Mouse (Mus musculus) urinary bladder, adult 2 months (tissue): ENCODE measurements around the gene Lrit2. TPM values are rescaled to one million over a fixed set of nuclear protein-coding genes. Genes with fewer than 3 reads are reported as not detected.

Experiments
- DNase-seq: peaks from one replicate; pipeline ENCODE4 v3.0.0; 2022; ENCODE audit warnings: low spot score
- polyA plus RNA-seq: library from polyadenylated mRNA; depleted of rRNA; stranded (reverse); fragments of >200 nt; gene quantifications from 2 replicates; pipeline ENCODE4 v1.2.3, GENCODE M21; 2012; rRNA removed

The Lrit2 gene
- polyA plus RNA-seq: not detected in 2 replicates

DNA sequence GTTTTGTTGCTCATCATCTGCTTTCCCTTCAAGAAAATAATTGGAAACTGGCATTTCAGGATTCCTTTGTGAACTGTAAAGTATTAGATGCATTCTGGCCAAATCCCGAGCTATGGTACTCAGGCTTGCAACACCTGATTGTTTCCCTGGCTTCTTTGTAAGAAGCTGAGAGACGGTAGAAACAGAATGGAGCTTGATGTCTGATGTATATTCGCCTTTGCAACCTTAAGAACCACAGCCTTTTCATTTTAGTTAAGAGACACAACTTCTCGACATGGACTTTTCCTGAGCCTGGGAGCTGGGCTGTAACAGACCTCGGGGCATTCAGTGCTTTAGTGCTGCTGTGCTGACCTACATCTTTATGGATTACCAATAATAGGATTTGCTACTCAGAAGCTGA is at the start of gene Lrit2:
Lrit2 (plus strand) TSS at position 301 of the 400 bp plus-strand sequence.
- DNase-seq: no peak

- DNase-seq: no peak
Observed at GRCm38 (mm10) chr14:37027248-37027933, 40.3 kb upstream of the Lrit2 start.

GRCm38 (mm10) chr14:37027951-37028350 is 39.8 kb upstream of the Lrit2 start:
- DNase-seq: no peak

GRCm38 (mm10) chr14:37028555-37028954 is 39.2 kb upstream of the Lrit2 start:
- no peak for DNase-seq

DNA sequence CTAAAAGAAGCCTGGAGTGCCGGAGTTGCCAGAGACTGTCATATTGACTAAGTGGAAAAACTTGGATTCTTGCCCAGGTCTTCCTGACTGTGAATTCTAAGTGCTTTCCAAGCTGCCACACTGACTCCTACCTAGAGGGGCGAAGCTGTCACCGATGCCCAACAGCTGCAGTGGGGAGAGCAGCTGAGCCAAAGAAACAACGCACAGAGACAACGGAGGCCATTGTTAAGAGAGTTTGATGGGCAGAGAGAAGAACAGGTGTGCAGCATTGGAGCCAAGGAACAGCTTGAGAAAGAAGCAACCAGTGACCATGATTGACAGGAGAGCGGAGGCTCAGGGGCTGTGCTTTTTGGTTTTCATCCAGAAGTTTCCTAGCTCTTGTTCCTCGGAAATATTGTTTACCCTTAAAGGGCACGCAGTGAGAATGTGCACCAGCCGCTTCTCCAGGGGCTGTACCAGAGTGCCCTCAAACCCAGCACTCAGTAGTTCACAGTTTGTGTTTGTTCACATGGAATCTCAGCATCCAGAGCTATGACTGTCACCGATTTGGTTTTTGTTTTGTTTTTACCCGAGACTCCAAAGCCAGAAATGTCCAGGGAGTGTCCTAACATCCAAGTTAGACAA is 35.1 kb upstream of the Lrit2 start:
- no peak for DNase-seq

DNA sequence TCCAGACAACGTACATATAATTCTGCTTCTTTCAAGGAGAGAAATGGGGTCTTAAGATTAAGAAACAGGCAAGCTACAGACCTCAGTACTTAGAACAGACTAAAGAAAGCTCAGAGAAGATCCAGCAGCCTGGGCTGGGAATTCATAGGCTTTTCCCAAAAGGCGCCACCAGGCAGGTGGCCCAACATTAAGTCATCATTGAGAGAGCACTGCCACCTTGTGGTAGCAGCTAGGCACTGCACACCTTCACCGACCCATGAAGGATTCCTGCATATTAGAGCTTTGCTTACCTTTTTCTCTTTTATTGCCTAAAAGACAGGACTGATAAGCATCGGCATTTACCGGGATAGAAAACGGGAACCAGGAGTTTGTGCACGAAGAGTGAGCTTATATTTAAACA is 34.5 kb upstream of the Lrit2 start:
- DNase-seq: peak; percentile 29

GRCm38 (mm10) chr14:37034432-37034831 is 33.3 kb upstream of the Lrit2 start:
- DNase-seq: no peak

DNA sequence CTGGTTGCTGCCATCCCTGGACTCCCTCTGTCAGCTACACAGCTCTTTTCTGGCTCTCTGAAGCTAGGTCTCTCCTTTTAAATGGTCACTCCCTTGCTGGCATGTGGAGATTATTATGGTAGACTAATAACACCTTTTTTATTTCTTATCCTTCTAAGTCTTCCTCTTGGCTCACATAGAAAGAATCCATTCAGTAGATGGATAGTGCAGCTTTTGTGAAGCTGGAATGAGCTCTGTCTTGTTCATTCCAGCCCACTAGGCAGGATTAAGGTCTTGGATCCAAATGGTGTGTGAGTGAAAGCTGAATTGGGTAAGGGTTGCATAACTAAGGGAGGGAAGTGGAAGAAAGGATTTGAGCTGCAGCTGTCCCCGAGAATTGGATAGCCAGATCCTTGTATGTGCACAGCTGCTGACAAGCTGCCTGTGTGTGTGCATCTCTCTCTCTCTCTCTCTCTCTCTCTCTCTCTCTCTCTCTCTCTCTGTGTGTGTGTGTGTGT is 18.8 kb upstream of the Lrit2 start, which contains the start of gene Rgr:
Rgr (minus strand) TSS at position 51 of the 497 bp plus-strand sequence.
- DNase-seq: no peak

DNA sequence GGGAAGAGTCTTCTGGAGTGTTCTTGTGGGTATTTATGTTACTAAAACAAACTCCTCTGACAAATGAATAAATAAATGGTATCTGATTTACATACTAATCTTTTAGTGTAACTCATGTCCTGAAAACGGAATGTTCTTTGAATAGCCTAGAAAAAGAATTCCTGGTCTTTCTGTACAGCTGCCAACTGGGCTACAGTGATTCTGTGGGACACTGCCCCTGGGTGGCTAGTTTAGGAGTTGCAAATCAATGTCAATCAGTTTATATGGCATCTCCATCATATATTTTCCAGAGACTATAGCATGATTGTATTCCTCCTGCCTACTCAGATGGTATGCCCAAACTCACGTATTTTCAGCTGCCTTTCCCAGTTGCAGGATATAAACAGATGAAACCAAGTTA is 2.9 kb upstream of the Lrit2 start:
- DNase-seq: no peak

DNA sequence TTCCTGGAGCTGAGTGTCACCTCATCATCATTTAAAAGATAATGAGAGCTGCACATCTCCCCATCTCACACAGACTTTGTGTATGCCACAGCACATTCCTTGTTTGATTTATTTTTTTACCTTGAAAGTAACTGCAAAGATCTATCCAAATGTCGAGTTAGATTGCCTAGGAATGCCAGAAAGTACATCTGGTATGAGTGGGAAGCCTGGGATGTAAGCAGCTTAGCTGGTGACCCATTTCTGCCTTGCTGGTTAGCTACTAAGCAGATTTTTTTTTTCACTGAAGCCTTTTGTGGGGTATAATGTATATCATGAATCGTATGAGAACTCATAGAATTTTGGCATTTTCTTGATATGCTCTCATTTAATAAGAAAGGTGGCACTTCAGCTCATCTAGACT is 1.1 kb upstream of the Lrit2 start:
- DNase-seq: no peak

GRCm38 (mm10) chr14:37068516-37068915 is 787 bp downstream of the Lrit2 start:
- no peak for DNase-seq

DNA sequence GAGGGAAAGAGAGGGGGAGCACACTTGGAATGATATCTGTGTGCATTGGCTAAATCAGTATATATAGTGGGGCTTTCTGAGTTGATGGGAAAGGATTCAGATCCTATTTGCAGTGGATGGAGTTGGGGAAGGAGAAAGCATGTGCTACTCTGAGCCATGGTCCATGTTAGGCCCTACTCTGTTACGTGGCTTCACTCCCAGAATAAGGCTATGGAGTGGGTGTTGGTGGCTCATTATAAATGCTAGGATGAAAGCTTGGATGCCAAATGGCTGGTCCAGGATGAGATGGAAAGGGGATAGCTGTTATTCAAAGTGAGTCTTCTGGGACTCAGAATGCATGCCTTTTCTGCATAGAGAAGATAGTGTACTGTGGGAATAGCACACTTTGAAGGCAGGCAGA is 13.0 kb downstream of the Lrit2 start:
- DNase-seq: no peak

- DNase-seq: no peak
Observed at GRCm38 (mm10) chr14:37083755-37084154, 16.0 kb downstream of the Lrit2 start.

GRCm38 (mm10) chr14:37094436-37094835 is 26.7 kb downstream of the Lrit2 start:
- DNase-seq: no peak

DNA sequence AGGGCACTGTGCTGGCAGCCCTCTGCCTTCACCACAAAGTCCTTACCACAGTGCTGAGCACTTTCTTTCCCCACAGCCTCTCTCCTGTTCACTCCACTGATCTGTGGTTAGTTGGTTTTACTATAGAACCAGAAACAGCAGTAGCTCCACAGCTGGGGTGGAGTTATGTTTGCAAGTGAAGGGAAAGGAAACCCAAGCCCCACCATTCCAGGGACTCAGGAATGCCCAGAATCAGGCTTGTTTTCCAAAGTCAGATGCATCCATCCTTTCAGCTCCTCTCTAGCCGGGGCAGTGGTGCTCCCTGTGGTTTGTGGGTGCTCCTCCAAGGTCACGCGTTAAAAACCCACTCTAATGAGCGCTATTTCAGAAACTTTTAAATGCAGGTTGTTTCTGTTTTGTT is 27.8 kb downstream of the Lrit2 start:
- no peak for DNase-seq

DNA sequence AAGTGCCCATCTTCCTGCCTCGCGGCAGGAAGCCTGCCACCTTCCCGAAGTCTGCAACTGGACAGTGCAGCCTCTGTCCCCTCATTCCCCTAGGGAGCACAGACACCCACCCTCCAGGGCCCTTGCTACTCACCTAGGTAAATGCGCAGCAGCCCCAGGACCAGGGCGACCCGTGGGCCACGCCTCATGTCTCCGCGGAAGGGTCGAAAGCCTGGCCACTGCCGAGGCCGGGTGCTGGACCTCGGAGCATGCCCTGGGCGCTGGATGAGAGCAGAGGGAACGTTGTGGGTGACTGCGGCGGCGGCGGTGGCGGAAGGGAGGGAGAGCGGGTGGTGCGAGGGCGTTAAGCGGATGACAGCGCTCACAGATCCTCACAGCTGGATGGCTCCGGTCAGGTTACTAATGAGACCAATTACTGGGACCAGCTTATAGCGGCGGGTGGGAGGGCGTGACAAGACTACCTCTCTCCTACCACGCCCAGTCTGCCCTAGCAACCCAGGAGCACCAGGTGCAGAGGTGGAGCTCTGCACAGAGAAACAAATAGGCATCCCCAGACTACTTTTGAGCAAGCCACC is 30.3 kb downstream of the Lrit2 start, which contains the start of gene Cdhr1:
Cdhr1 (minus strand) TSS at position 392 of the 575 bp plus-strand sequence.
- no peak for DNase-seq

DNA sequence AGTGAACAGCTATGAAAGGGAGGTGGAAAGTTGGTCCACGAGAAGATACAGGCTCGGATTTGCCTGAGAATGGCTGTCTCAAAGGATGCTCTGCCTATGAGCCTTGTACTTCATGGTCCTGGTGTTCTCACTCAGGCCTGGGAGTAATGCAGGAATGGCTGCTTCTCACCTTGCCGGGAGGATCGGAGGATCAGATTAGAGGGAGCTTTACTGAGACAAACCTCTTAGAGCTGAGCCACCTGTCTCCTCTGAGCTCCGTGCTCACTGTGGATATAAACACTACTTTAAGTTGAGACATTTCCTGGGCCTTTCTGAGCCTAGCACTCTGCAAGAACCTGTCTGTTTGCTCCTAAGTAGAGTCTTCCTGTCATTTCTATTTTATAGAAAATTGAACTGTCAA is 33.8 kb downstream of the Lrit2 start:
- DNase-seq: no peak

- no peak for DNase-seq
Observed at GRCm38 (mm10) chr14:37102484-37102883, 34.8 kb downstream of the Lrit2 start.

DNA sequence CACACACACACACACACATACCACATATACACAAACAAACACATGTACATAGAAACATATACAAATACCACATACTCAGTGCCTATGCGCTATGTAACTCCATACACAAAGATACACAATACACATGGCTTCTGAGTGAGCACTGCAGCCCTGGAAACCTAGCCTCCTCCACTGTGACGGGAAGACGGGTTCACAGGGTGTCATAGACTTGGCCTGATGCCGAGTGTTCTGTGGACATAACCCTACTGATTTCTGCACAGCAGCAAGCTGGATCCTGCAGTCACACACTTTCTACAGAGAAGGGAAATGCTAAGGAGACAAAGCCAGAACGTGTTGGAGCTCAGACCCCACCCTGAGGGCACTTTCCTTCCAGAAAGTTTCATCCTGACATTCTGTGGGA is 37.0 kb downstream of the Lrit2 start:
- no peak for DNase-seq

DNA sequence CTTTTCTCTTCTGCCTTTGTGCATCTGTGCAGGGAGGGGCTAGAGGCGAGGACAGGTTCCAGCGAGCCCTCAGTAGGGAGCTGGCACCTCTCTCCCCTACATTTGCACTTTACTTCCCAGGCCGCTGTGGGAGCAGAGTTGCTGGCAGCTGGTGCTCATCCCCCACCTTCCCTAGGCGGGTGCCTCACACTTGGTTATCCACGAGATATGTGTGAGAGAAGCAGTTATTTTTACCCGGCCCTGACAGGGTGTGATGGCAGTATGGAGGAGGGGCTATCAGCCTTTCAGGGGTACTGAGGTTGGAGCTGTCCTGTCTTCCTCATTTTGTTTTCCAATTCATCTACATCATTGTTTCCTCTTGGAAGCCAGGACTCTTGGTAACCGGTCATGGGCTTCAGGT is 38.1 kb downstream of the Lrit2 start:
- DNase-seq: no peak

DNA sequence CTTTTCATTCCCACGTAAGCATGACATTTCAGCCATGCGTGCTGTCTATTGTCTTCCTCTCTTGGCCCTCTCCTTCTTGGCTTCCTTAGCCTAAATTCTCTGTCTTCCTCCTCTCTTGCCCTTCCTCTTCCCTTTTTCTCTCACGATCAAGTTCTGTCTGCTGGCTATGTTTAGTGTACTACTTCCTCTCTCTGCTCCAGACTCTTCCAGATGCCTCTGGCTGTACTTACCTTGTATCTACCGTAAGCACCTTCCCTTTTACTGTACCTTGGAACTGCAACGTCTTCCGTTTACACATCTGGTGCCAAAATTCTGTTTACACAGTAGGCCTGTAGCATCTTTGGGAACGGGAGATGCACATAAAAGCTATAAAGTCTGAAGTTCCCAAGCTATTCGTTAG is 41.7 kb downstream of the Lrit2 start:
- no peak for DNase-seq

DNA sequence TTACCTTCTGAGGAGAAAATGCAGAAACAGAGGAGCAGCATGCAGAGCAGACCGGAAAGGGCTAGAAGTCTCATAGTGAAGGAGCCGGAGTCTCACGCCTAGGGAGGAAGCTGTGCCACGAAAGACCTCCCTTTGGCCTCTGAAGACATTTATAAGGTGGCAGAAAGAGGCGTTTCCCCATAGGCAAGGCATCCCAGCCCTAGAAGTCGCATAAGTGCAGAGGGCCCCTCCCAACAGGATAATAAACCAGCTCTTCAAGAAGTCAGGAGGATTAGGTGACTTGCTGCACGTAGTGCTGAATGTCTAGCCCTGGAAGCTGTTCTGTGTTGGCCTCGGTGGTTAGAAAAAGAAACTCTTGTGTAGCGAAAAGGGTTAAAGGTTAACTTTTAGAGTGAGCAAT is 42.2 kb downstream of the Lrit2 start:
- no peak for DNase-seq

DNA sequence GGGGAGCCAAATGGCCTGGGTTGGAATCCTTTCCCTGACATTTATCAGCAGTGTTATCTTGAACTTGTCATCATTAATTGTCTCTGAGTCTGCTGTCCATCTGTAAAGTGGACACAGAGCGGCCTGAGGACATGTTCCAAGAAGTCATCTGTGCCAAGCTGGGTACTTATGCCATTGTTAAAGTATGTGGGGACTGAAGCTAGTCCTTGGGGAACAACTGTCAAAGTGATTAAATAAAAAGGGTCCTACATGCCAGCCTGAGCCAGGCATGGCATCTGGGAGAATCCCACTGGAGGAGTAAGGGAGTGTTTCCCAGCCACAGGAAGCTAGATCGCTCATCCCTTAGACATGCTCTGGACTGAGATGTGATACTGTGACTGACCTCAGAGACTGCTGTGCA is 42.7 kb downstream of the Lrit2 start:
- DNase-seq: no peak
